Mouse (Mus musculus): Measurements from ENCODE around the gene Stk17b. TPM values are rescaled to one million over a fixed set of nuclear protein-coding genes. Genes with fewer than 3 reads are reported as not detected.
A peak's percentile ranks its signal among the peaks of the same experiment; 100 is the strongest.

Gene Stk17b
- total and polyA plus RNA-seq, 3 experiments, result 6.4 to 8.0 TPM; not detected in 1

DNA sequence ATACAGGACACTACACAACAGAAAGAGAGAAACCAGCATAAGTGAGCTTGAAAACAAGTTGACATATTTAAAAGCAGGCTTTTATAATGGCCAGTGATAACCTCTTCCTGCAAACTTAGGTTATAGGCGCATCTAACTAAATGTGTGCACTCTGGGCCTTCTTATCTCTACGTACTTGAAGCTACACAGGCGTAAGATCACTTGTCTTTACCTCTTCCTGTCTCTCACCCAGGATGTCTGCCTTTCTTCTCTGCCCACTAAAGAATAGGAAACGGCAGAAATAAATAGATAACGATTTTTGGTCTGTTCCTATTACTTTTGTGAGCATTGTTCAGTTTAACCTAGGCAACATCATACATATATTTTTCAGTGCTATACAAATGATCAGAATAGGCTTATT, 12.1 kb upstream of the Stk17b start:
- no peaks in the 10 kb centered on the region for H3K27me3 ChIP-seq (ENCODE audit: control insufficient read depth in 1 of 2, insufficient read depth in 2 of 2, low read length in 2 of 2)
- H3K4me1 ChIP-seq (ENCODE audit: control insufficient read depth in 1 of 2, insufficient read depth in 2 of 2, low read length in 2 of 2), result peaks cover 7 to 11% of the 10 kb centered on the region in 2 experiments

GRCm38 (mm10) chr1:53796271-53796670, 11.2 kb upstream of the Stk17b start:
- H3K9ac ChIP-seq (ENCODE audit: control insufficient read depth, low read depth, low read length, poor library complexity, severe bottlenecking), result no peak overlapping the region
- no peak for TF ChIP-seq MXI1 (IDR thresholded peaks at IDR 0.05; ENCODE audit: low read depth, low read length)
- TF ChIP-seq ZC3H11A (IDR thresholded peaks at IDR 0.05; ENCODE audit: low read depth, low read length), result no peak
- no peak for TF ChIP-seq TCF12 (IDR thresholded peaks at IDR 0.05; ENCODE audit: low read depth, low read length)
- no peak for TF ChIP-seq NELFE (IDR thresholded peaks at IDR 0.05; ENCODE audit: low read depth, low read length)
- TF ChIP-seq CTCF (IDR thresholded peaks at IDR 0.05 in 2 of 3, conservative IDR thresholded peaks at IDR 0.05 in 1 of 3; ENCODE audit: control insufficient read depth in 1 of 3, insufficient read depth in 1 of 3, low read depth in 2 of 3, low read length in 3 of 3, poor library complexity in 1 of 3, severe bottlenecking in 1 of 3), result no peak
- no peak for TF ChIP-seq KAT2A (conservative IDR thresholded peaks at IDR 0.05; ENCODE audit: low read depth, low read length)
- no peak for TF ChIP-seq SIN3A (IDR thresholded peaks at IDR 0.05; ENCODE audit: low read length)
- no peak for TF ChIP-seq SMC3 (IDR thresholded peaks at IDR 0.05; ENCODE audit: low read depth, low read length)
- no peak for TF ChIP-seq EP300 (IDR thresholded peaks at IDR 0.05; ENCODE audit: low read depth in 1 of 2, low read length in 2 of 2)
- no peak for TF ChIP-seq BHLHE40 (IDR thresholded peaks at IDR 0.05; ENCODE audit: borderline replicate concordance, low read depth, low read length)
- no peak for TF ChIP-seq MYC (IDR thresholded peaks at IDR 0.05; ENCODE audit: low read depth, low read length)
- no peak for TF ChIP-seq UBTF (IDR thresholded peaks at IDR 0.05; ENCODE audit: borderline replicate concordance, insufficient read depth, low read depth, low read length)
- no peak for TF ChIP-seq ZMIZ1 (IDR thresholded peaks at IDR 0.05; ENCODE audit: low read depth, low read length)
- TF ChIP-seq HCFC1 (IDR thresholded peaks at IDR 0.05; ENCODE audit: low read depth, low read length), result no peak
- no peak for TF ChIP-seq MAZ (IDR thresholded peaks at IDR 0.05; ENCODE audit: low read depth, low read length)
- no peak for TF ChIP-seq MAFK (IDR thresholded peaks at IDR 0.05; ENCODE audit: borderline replicate concordance, low read depth, low read length)
- no peak for TF ChIP-seq POLR2AphosphoS5 (IDR thresholded peaks at IDR 0.05; ENCODE audit: borderline replicate concordance, low read depth, low read length)
- H3K27ac ChIP-seq (ENCODE audit: control insufficient read depth, low read depth, low read length), result no peak overlapping the region
- no peaks in the 10 kb centered on the region for H3K9me3 ChIP-seq (replicated peaks; ENCODE audit: insufficient read depth, low read length)
- H3K4me3 ChIP-seq (ENCODE audit: control insufficient read depth in 1 of 2, insufficient read depth in 1 of 2, low read depth in 2 of 2, low read length in 2 of 2), result no peak overlapping the region
- no peaks in the 10 kb centered on the region for H3K27me3 ChIP-seq (ENCODE audit: control insufficient read depth in 1 of 2, insufficient read depth in 2 of 2, low read length in 2 of 2)
- peaks cover 7 to 14% of the 10 kb centered on the region in 2 experiments for H3K4me1 ChIP-seq (ENCODE audit: control insufficient read depth in 1 of 2, insufficient read depth in 2 of 2, low read length in 2 of 2)
- no peaks in the 10 kb centered on the region for H3K79me2 ChIP-seq (ENCODE audit: control insufficient read depth, insufficient read depth, low read length, poor library complexity)
- peaks cover 0 to 12% of the 10 kb centered on the region in 2 experiments; a peak in 2 of 4 replicates for H3K36me3 ChIP-seq (ENCODE audit: control insufficient read depth in 1 of 2, insufficient read depth in 2 of 2, low read length in 2 of 2)
- DNase-seq (ENCODE audit: low read depth, low spot score), result no peak

More for the DNA sequence above, 12.1 kb upstream of the Stk17b start:
- no peaks in the 10 kb centered on the region for H3K79me2 ChIP-seq (ENCODE audit: control insufficient read depth, insufficient read depth, low read length, poor library complexity)
- peak overlapping the region; percentile 12; the same call in 1 of the 2 replicates for H3K27ac ChIP-seq (ENCODE audit: control insufficient read depth, low read depth, low read length)
- peaks cover 0 to 9% of the 10 kb centered on the region in 2 experiments; a peak in 2 of 4 replicates for H3K36me3 ChIP-seq (ENCODE audit: control insufficient read depth in 1 of 2, insufficient read depth in 2 of 2, low read length in 2 of 2)
- TF ChIP-seq TBP (IDR thresholded peaks at IDR 0.05; ENCODE audit: low read depth, low read length) (no peak), RCOR1 (IDR thresholded peaks at IDR 0.05; ENCODE audit: low read depth, low read length) (no peak), POLR2AphosphoS2 (IDR thresholded peaks at IDR 0.05; ENCODE audit: low read length) (no peak), JUND (IDR thresholded peaks at IDR 0.05; ENCODE audit: low read depth, low read length) (no peak), KAT2A (conservative IDR thresholded peaks at IDR 0.05; ENCODE audit: low read depth, low read length) (no peak), ETS1 (IDR thresholded peaks at IDR 0.05; ENCODE audit: low read depth, low read length) (no peak; the same call in 1 of the 2 replicates), EP300 (IDR thresholded peaks at IDR 0.05; ENCODE audit: low read depth in 1 of 2, low read length in 2 of 2) (peak; percentile 57 to 58; a peak in 3 of 4 replicates), GATA1 (IDR thresholded peaks at IDR 0.05; ENCODE audit: low read depth, low read length) (peak; percentile 77)
- DNase-seq (ENCODE audit: low read depth, low spot score), result peak; percentile 66
- peak overlapping the region in 1 of 2 experiments; percentile 41; a peak in 1 of 4 replicates for H3K4me3 ChIP-seq (ENCODE audit: control insufficient read depth in 1 of 2, insufficient read depth in 1 of 2, low read depth in 2 of 2, low read length in 2 of 2)
- H3K9me3 ChIP-seq (replicated peaks; ENCODE audit: insufficient read depth, low read length), result no peaks in the 10 kb centered on the region
- H3K9ac ChIP-seq (ENCODE audit: control insufficient read depth, low read depth, low read length, poor library complexity, severe bottlenecking), result no peak overlapping the region
